Mouse (Mus musculus): ENCODE measurements around the gene Nlrp6. TPM values are rescaled to one million over a fixed set of nuclear protein-coding genes. Genes with fewer than 3 reads are reported as not detected.

Gene Nlrp6
- polyA plus RNA-seq, 1 experiment from 2014 or later, result 0.28 TPM

DNA sequence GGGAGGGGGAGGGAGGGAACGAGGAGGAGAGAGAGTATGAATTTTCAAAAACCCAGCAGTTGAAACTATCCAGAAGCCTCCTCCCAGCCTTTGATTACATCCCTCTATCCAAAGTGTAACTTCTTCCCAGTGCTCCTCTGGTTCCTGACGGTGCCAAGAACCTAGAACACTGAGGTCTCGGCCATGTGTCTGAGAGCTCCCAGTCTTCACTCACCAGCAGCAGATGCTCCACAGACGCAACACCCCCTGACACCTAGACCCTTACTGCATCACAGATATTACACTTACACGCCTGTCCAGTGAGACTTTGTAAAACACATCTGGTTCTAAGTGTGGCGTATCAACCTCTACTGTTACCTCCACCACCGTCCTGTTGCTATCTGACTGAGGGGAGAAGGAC, 31.7 kb downstream of the Nlrp6 start:
- no peak for ATAC-seq (ENCODE audit: insufficient number of reproducible peaks, low FRiP score, low TSS enrichment, low read depth)
- WGBS, result 58% methylated on average over 7 of the region's 7 CpGs
- Histone ChIP-seq H3K4me2 (peak overlapping the region; percentile 17; the same call in 1 of the 2 replicates), H3K27me3 (no peaks in the 10 kb centered on the region), H3K27ac (0 out of 2 replicates have a peak overlapping the region, but pooled peaks have one; percentile 80), H3K9ac (0 out of 2 replicates have a peak overlapping the region, but pooled peaks have one; percentile 14), H3K9me3 (no peaks in the 10 kb centered on the region), H3K4me3 (no peak overlapping the region), H3K4me1 (peaks cover 61% of the 10 kb centered on the region), H3K36me3 (peaks cover 31% of the 10 kb centered on the region)

DNA sequence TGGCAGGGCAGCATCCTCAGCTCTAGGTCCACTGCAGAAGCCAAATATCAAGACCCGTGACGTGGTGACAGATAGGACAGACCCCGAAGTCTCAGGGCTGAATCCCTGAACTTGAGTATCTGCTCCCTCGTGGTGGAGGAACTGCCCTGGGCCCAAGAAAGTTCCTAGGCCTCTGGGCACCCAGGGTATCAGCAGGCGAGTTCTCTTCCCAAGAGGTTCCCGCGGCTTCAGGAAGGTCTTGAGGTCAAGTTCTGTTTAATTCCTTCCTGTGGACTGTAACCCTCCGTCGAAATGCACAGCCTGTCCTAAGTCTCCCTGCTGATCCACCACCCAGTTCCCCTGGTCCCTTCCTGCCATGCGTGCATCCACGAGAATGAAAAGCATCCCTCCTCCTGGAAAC, 32.4 kb downstream of the Nlrp6 start:
- Histone ChIP-seq H3K36me3 (peaks cover 24% of the 10 kb centered on the region), H3K27ac (peak overlapping the region; percentile 99), H3K4me2 (peak overlapping the region; percentile 79), H3K27me3 (no peaks in the 10 kb centered on the region), H3K4me3 (peak overlapping the region; percentile 60), H3K9ac (0 out of 2 replicates have a peak overlapping the region, but pooled peaks have one; percentile 17), H3K9me3 (no peaks in the 10 kb centered on the region), H3K4me1 (peaks cover 61% of the 10 kb centered on the region)
- WGBS, result 81% methylated on average over 11 of the region's 11 CpGs
- no peak for ATAC-seq (ENCODE audit: insufficient number of reproducible peaks, low FRiP score, low TSS enrichment, low read depth)

- Histone ChIP-seq H3K4me2 (peak overlapping the region; percentile 79), H3K9me3 (no peaks in the 10 kb centered on the region), H3K27me3 (no peaks in the 10 kb centered on the region), H3K27ac (peak overlapping the region; percentile 99), H3K36me3 (peaks cover 14% of the 10 kb centered on the region), H3K4me3 (peak overlapping the region; percentile 60), H3K9ac (peak overlapping the region; percentile 57), H3K4me1 (peaks cover 63% of the 10 kb centered on the region)
- ATAC-seq (ENCODE audit: insufficient number of reproducible peaks, low FRiP score, low TSS enrichment, low read depth), result no peak
- WGBS, result 40% methylated on average over 15 of the region's 15 CpGs
Measured at GRCm38 (mm10) chr7:140953800-140954732, 33.4 kb downstream of the Nlrp6 start.

GRCm38 (mm10) chr7:140954733-140955071, 34.0 kb downstream of the Nlrp6 start:
- Histone ChIP-seq H3K4me3 (peak overlapping the region; percentile 60), H3K4me2 (peak overlapping the region; percentile 79), H3K36me3 (peaks cover 8% of the 10 kb centered on the region; the same call in 1 of the 2 replicates), H3K4me1 (peaks cover 63% of the 10 kb centered on the region), H3K9me3 (no peaks in the 10 kb centered on the region), H3K27ac (peak overlapping the region; percentile 99), H3K27me3 (no peaks in the 10 kb centered on the region), H3K9ac (peak overlapping the region; percentile 57)
- ATAC-seq (ENCODE audit: insufficient number of reproducible peaks, low FRiP score, low TSS enrichment, low read depth), result no peak
- WGBS, result 1% methylated on average over 9 of the region's 9 CpGs

DNA sequence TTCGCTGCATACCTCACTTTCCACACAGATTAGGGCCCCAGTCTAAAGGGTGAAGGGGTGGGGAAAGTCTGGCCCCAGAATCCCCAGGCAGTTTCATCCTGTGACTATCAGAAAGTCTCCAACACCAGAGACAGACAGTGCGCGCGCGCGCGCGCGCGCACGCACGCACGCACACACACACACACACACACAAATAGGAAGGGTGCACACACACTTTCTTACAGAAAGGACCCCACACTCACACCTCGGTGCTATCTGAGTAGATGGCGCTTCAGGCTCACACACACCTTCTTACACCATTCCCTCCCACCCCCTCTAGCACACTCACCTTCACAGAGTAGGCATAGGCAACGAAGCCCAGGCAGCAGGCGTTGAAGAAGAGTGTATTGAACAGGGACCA, 34.6 kb downstream of the Nlrp6 start:
- 6% methylated on average over 17 of the region's 17 CpGs for WGBS
- H3K4me1 ChIP-seq, result peaks cover 58% of the 10 kb centered on the region

GRCm38 (mm10) chr7:140955758-140956555, 35.3 kb downstream of the Nlrp6 start, which contains the start of the genes Gm45717 and Ifitm2:
Gene Gm45717, minus strand, starts transcription at chr7:140955937.
Gene Ifitm2, minus strand, starts transcription at chr7:140955987.
- ATAC-seq (ENCODE audit: insufficient number of reproducible peaks, low FRiP score, low TSS enrichment, low read depth), result peak; percentile 90
- 2% methylated on average over 11 of the region's 11 CpGs for WGBS
- Histone ChIP-seq H3K4me2 (peak within 1 kb of the TSS; percentile 79), H3K27me3 (no peaks in the 10 kb centered on the region), H3K4me3 (peak within 1 kb of the TSS; percentile 60), H3K27ac (peak within 1 kb of the TSS; percentile 99), H3K4me1 (peaks cover 52% of the 10 kb centered on the region), H3K9ac (peak within 1 kb of the TSS; percentile 57), H3K9me3 (no peaks in the 10 kb centered on the region), H3K36me3 (peaks cover 4% of the 10 kb centered on the region; the same call in 1 of the 2 replicates)

More for the DNA sequence above, 34.6 kb downstream of the Nlrp6 start:
- H3K9me3 ChIP-seq, result no peaks in the 10 kb centered on the region
- peak overlapping the region; percentile 99 for H3K27ac ChIP-seq
- ATAC-seq (ENCODE audit: insufficient number of reproducible peaks, low FRiP score, low TSS enrichment, low read depth), result 0 out of 2 replicates have a peak, but pooled peaks have one; percentile 0
- H3K9ac ChIP-seq, result peak overlapping the region; percentile 57
- H3K36me3 ChIP-seq, result peaks cover 4% of the 10 kb centered on the region; the same call in 1 of the 2 replicates
- peak overlapping the region; percentile 79 for H3K4me2 ChIP-seq
- H3K27me3 ChIP-seq, result no peaks in the 10 kb centered on the region
- peak overlapping the region; percentile 60 for H3K4me3 ChIP-seq

DNA sequence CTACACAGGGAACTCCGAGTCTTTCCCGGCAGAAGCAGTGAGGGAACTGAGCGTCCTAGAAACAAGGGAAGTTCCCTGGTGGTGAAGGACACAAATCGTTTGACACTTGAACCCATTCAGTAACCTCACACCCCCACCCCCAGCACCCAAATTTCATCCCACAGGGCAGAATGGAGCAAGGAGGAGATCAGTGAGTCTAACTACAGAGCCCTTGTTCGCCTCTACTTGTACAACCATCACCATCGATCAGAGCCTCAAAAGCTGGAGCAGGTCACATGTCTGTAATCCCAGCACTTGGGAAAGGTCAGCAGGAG, 35.8 kb downstream of the Nlrp6 start:
- no peak overlapping the region for H3K9ac ChIP-seq
- no peak for ATAC-seq (ENCODE audit: insufficient number of reproducible peaks, low FRiP score, low TSS enrichment, low read depth)

DNA sequence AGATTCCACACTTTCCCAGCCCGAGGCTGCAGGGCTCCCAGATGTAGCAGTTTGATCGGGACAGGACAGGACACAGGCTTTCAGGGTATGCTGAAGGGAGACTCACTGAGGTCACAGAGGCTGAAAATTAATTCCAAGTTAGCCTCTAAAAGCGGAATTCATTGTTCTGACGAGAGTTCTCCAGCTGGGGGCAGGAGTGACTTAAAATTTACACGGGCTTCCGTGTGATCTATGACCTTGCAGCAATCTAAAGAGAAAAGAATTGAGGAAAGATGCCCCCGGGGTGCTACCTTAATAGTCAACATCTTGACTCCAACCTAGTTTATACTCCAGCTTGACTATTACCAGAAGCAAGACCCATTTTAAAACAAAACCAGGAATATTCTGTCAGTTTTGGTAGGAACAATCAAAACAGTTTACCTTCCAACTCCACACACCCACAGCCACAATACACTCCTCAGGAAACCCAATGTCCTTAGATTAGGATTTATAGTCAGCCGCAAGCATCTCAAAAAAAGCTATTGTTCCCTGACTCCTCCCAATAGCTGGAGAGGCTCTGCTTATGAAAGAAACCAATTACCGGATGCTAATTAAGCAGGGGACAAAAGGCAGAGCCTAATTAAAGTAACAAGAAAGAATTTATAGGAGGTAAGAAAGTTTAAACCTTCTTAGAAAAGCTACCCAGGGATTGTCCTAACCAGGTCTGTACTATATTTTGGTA, 38.6 kb downstream of the Nlrp6 start:
- H3K9ac ChIP-seq, result no peak overlapping the region
- WGBS, result 8% methylated on average over 9 of the region's 9 CpGs

More for the DNA sequence above, 35.8 kb downstream of the Nlrp6 start:
- Histone ChIP-seq H3K4me1 (peaks cover 46% of the 10 kb centered on the region), H3K4me3 (peak overlapping the region; percentile 60), H3K36me3 (peaks cover 4% of the 10 kb centered on the region; the same call in 1 of the 2 replicates), H3K4me2 (peak overlapping the region; percentile 79), H3K27me3 (no peaks in the 10 kb centered on the region), H3K27ac (peak overlapping the region; percentile 99), H3K9me3 (no peaks in the 10 kb centered on the region)
- 17% methylated on average over 6 of the region's 6 CpGs for WGBS

DNA sequence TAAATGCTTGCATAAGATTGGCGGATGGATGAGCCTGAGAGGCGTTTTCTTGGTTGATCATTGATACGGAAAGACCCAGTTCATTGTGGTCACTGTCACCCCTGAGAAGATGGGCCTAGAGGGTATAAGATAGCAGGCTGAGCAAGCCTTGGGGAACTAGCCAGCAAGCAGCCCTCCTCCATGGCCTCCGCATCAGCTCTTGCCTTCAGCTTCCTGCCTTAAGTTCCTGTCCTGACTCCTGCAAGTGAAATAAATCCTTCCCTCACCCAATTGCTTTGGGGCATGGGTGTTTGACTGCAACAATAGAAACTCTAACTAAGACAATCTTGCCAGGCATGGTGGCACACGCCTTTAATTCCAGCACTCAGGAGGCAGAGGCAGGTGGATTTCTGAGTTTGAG, 39.3 kb downstream of the Nlrp6 start:
- no peak overlapping the region for H3K4me2 ChIP-seq
- no peaks in the 10 kb centered on the region for H3K36me3 ChIP-seq
- no peak overlapping the region; the same call in 1 of the 2 replicates for H3K27ac ChIP-seq
- H3K9ac ChIP-seq, result no peak overlapping the region
- no peaks in the 10 kb centered on the region for H3K27me3 ChIP-seq
- no peak for ATAC-seq (ENCODE audit: insufficient number of reproducible peaks, low FRiP score, low TSS enrichment, low read depth)
- no peaks in the 10 kb centered on the region for H3K9me3 ChIP-seq
- peaks cover 15% of the 10 kb centered on the region for H3K4me1 ChIP-seq
- 75% methylated on average over 5 of the region's 5 CpGs for WGBS
- H3K4me3 ChIP-seq, result no peak overlapping the region

More for the DNA sequence above, 38.6 kb downstream of the Nlrp6 start:
- no peaks in the 10 kb centered on the region for H3K27me3 ChIP-seq
- no peak for ATAC-seq (ENCODE audit: insufficient number of reproducible peaks, low FRiP score, low TSS enrichment, low read depth)
- no peak overlapping the region for H3K4me3 ChIP-seq
- H3K4me1 ChIP-seq, result peaks cover 18% of the 10 kb centered on the region
- H3K27ac ChIP-seq, result peak overlapping the region; percentile 60
- H3K36me3 ChIP-seq, result no peaks in the 10 kb centered on the region
- H3K4me2 ChIP-seq, result no peak overlapping the region
- H3K9me3 ChIP-seq, result no peaks in the 10 kb centered on the region

- no peaks in the 10 kb centered on the region for H3K27me3 ChIP-seq
- peaks cover 10% of the 10 kb centered on the region for H3K4me1 ChIP-seq
- no peak overlapping the region for H3K4me3 ChIP-seq
- H3K27ac ChIP-seq, result no peak overlapping the region
- H3K36me3 ChIP-seq, result no peaks in the 10 kb centered on the region
- WGBS, result 77% methylated on average over 2 of the region's 2 CpGs
- no peak for ATAC-seq (ENCODE audit: insufficient number of reproducible peaks, low FRiP score, low TSS enrichment, low read depth)
- no peak overlapping the region for H3K4me2 ChIP-seq
- no peak overlapping the region for H3K9ac ChIP-seq
- no peaks in the 10 kb centered on the region for H3K9me3 ChIP-seq
Measured at GRCm38 (mm10) chr7:140961416-140961815, 40.7 kb downstream of the Nlrp6 start.

DNA sequence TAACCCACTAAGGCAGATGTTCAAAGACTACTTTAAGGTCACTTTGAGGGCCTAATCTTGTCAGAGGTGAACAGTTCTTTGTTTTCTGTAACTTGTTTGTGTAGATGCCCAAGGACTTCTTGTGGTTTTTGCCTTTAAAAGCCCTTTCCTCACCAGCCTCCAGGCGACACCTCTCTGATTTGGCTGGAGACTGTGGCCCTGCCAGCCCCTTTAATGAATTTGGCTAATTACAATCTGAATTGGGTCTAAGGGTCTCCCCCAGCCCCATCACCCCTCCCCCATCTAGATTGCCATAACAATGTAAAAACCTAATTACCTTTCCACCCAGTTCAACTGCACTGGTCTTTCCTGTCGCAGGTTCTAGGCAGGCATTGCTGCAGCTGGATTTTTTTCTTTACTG, 42.0 kb downstream of the Nlrp6 start:
- Histone ChIP-seq H3K9ac (no peak overlapping the region), H3K4me2 (no peak overlapping the region), H3K4me3 (no peak overlapping the region), H3K9me3 (no peaks in the 10 kb centered on the region), H3K27me3 (no peaks in the 10 kb centered on the region), H3K4me1 (peaks cover 8% of the 10 kb centered on the region), H3K36me3 (no peaks in the 10 kb centered on the region), H3K27ac (no peak overlapping the region)
- no peak for ATAC-seq (ENCODE audit: insufficient number of reproducible peaks, low FRiP score, low TSS enrichment, low read depth)
- 62% methylated on average over 2 of the region's 2 CpGs for WGBS

Data from limb, embryonic 15.5 days (tissue).